Mouse (Mus musculus) MEL (cell line): Measurements from ENCODE around the gene Ei24. TPM values are rescaled to one million over a fixed set of nuclear protein-coding genes. Genes with fewer than 3 reads are reported as not detected.

Experiments
- DNase-seq: peaks from one replicate; pipeline ENCODE4 v3.0.0; 2011; ENCODE audit warnings: low read depth, low spot score
- H3K27ac ChIP-seq: 2 replicates; pipeline ENCODE4 v1.5.1; 2012; ENCODE audit warnings: low read depth, mild to moderate bottlenecking, control low read depth, low read length, moderate library complexity; ENCODE audit not compliant: control insufficient read depth
- H3K27me3 ChIP-seq, 2 experiments: fragments of 150-350 bp in 1 of 2; sonication (generic) in 1 of 2; 2 replicates each; pipeline ENCODE4 v1.6.1; 2012; ENCODE audit warnings: low read length in 2 of 2, mild to moderate bottlenecking in 2 of 2, improper control_type of control experiment in 1 of 2, moderate library complexity in 1 of 2; ENCODE audit not compliant: insufficient read depth in 2 of 2, control insufficient read depth in 1 of 2
- H3K36me3 ChIP-seq, 2 experiments: 2 replicates each; pipeline ENCODE4 v1.6.1; 2012 to 2014; ENCODE audit warnings: low read length in 2 of 2, improper control_type of control experiment in 1 of 2, inconsistent platforms in 1 of 2, mild to moderate bottlenecking in 1 of 2; ENCODE audit not compliant: insufficient read depth in 2 of 2, control insufficient read depth in 1 of 2
- H3K4me1 ChIP-seq, 2 experiments: fragments of 150-350 bp in 1 of 2; sonication (generic) in 1 of 2; 2 replicates each; pipeline ENCODE4 v1.6.1; 2012; ENCODE audit warnings: low read length in 2 of 2, improper control_type of control experiment in 1 of 2, mild to moderate bottlenecking in 1 of 2; ENCODE audit not compliant: insufficient read depth in 2 of 2, control insufficient read depth in 1 of 2
- H3K4me3 ChIP-seq, 2 experiments: fragments of 150-350 bp in 1 of 2; sonication (generic) in 1 of 2; 2 replicates each; pipeline ENCODE4 v1.5.1; 2012; ENCODE audit warnings: low read depth in 2 of 2, low read length in 2 of 2, mild to moderate bottlenecking in 2 of 2, moderate library complexity in 2 of 2, control low read depth in 1 of 2, improper control_type of control experiment in 1 of 2; ENCODE audit not compliant: control insufficient read depth in 1 of 2, insufficient read depth in 1 of 2
- H3K79me2 ChIP-seq: 2 replicates; pipeline ENCODE4 v1.6.1; 2012; ENCODE audit warnings: mild to moderate bottlenecking, low read length, moderate library complexity; ENCODE audit not compliant: control insufficient read depth, poor library complexity, insufficient read depth
- H3K9ac ChIP-seq: 2 replicates; pipeline ENCODE4 v1.6.1; 2012; ENCODE audit warnings: low read depth, mild to moderate bottlenecking, control low read depth, low read length, moderate library complexity; ENCODE audit not compliant: control insufficient read depth, poor library complexity, severe bottlenecking
- H3K9me3 ChIP-seq: fragments of 150-350 bp; sonication (generic); replicated peaks from 2 replicates; pipeline ENCODE4 v1.6.1; 2012; ENCODE audit warnings: mild to moderate bottlenecking, low read length, improper control_type of control experiment, moderate library complexity; ENCODE audit not compliant: insufficient read depth
- BHLHE40 ChIP-seq: IDR thresholded peaks from 2 replicates; pipeline ENCODE4 v1.6.1; 2012; ENCODE audit warnings: low read depth, mild to moderate bottlenecking, inconsistent platforms, low read length, improper control_type of control experiment, borderline replicate concordance
- CHD1 ChIP-seq: IDR thresholded peaks from 2 replicates; pipeline ENCODE4 v1.6.1; 2012; ENCODE audit warnings: low read depth, mild to moderate bottlenecking, inconsistent platforms, low read length, improper control_type of control experiment
- CHD2 ChIP-seq: IDR thresholded peaks from 2 replicates; pipeline ENCODE4 v1.6.1; 2011; ENCODE audit warnings: low read length, improper control_type of control experiment
- E2F4 ChIP-seq: IDR thresholded peaks from 2 replicates; pipeline ENCODE4 v1.6.1; 2011; ENCODE audit warnings: low read depth, low read length, improper control_type of control experiment, borderline replicate concordance
- GATA1 ChIP-seq: IDR thresholded peaks from 2 replicates; pipeline ENCODE4 v1.6.1; 2011; ENCODE audit warnings: low read depth, low read length, improper control_type of control experiment
- HCFC1 ChIP-seq: IDR thresholded peaks from 2 replicates; pipeline ENCODE4 v1.6.1; 2012; ENCODE audit warnings: low read depth, mild to moderate bottlenecking, inconsistent platforms, low read length, improper control_type of control experiment, moderate library complexity
- JUND ChIP-seq: IDR thresholded peaks from 2 replicates; pipeline ENCODE4 v1.6.1; 2011; ENCODE audit warnings: low read depth, mild to moderate bottlenecking, improper control_type of control experiment, low read length
- KAT2A ChIP-seq: conservative IDR thresholded peaks from 2 replicates; pipeline ENCODE4 v1.6.1; 2012; ENCODE audit warnings: low read depth, low read length, improper control_type of control experiment, inconsistent platforms
- MAZ ChIP-seq: IDR thresholded peaks from 2 replicates; pipeline ENCODE4 v1.6.1; 2012; ENCODE audit warnings: low read depth, mild to moderate bottlenecking, inconsistent platforms, low read length, improper control_type of control experiment
- MEF2A ChIP-seq: IDR thresholded peaks from 2 replicates; pipeline ENCODE4 v1.6.1; 2014; ENCODE audit warnings: low read depth, mild to moderate bottlenecking, inconsistent platforms, low read length, improper control_type of control experiment; ENCODE audit not compliant: poor library complexity, insufficient replicate concordance, severe bottlenecking; ENCODE audit errors: extremely low read depth
- MXI1 ChIP-seq: IDR thresholded peaks from 2 replicates; pipeline ENCODE4 v1.6.1; 2011; ENCODE audit warnings: mild to moderate bottlenecking, low read depth, low read length, improper control_type of control experiment
- MYB ChIP-seq: IDR thresholded peaks from 2 replicates; pipeline ENCODE4 v1.6.1; 2011; ENCODE audit warnings: mild to moderate bottlenecking, low read depth, low read length, improper control_type of control experiment
- NRF1 ChIP-seq: IDR thresholded peaks from 2 replicates; pipeline ENCODE4 v1.6.1; 2014; ENCODE audit warnings: low read depth, mild to moderate bottlenecking, inconsistent platforms, low read length, improper control_type of control experiment, moderate library complexity; ENCODE audit not compliant: poor library complexity, insufficient read depth, severe bottlenecking
- RAD21 ChIP-seq: IDR thresholded peaks from 2 replicates; pipeline ENCODE4 v1.6.1; 2011; ENCODE audit warnings: mild to moderate bottlenecking, low read depth, low read length, improper control_type of control experiment
- RCOR1 ChIP-seq: IDR thresholded peaks from 2 replicates; pipeline ENCODE4 v1.6.1; 2012; ENCODE audit warnings: low read depth, mild to moderate bottlenecking, inconsistent platforms, low read length, improper control_type of control experiment
- TCF12 ChIP-seq: IDR thresholded peaks from 2 replicates; pipeline ENCODE4 v1.6.1; 2014; ENCODE audit warnings: low read depth, mild to moderate bottlenecking, inconsistent platforms, low read length, improper control_type of control experiment, moderate library complexity
- UBTF ChIP-seq: IDR thresholded peaks from 2 replicates; pipeline ENCODE4 v1.6.1; 2012; ENCODE audit warnings: low read depth, mild to moderate bottlenecking, inconsistent platforms, low read length, improper control_type of control experiment, moderate library complexity, borderline replicate concordance; ENCODE audit not compliant: insufficient read depth
- USF1 ChIP-seq: IDR thresholded peaks from 2 replicates; pipeline ENCODE4 v1.6.1; 2014; ENCODE audit warnings: low read depth, mild to moderate bottlenecking, inconsistent platforms, low read length, improper control_type of control experiment, moderate library complexity
- USF2 ChIP-seq, 2 experiments: IDR thresholded peaks; 2 replicates each; pipeline ENCODE4 v1.6.1; 2011 to 2012; ENCODE audit warnings: improper control_type of control experiment in 2 of 2, low read length in 2 of 2, borderline replicate concordance in 1 of 2, inconsistent platforms in 1 of 2, low read depth in 1 of 2, mild to moderate bottlenecking in 1 of 2; ENCODE audit not compliant: insufficient read depth in 1 of 2
- ZKSCAN1 ChIP-seq: IDR thresholded peaks from 2 replicates; pipeline ENCODE4 v1.6.1; 2012; ENCODE audit warnings: low read depth, mild to moderate bottlenecking, inconsistent platforms, low read length, improper control_type of control experiment, moderate library complexity
- ZNF384 ChIP-seq: IDR thresholded peaks from 2 replicates; pipeline ENCODE4 v1.6.1; 2012; ENCODE audit warnings: low read depth, mild to moderate bottlenecking, inconsistent platforms, low read length, improper control_type of control experiment
- polyA plus RNA-seq, 2 experiments: library from polyadenylated mRNA; stranded (reverse) in 1 of 2; unstranded in 1 of 2; fragments of >175 nt in 1 of 2; fragments of >200 nt in 1 of 2; gene quantifications; 2 replicates each; pipeline versions ENCODE4 v1.2.1 to v1.2.4; 2012; ENCODE audit warnings: low replicate concordance in 2 of 2, low read depth in 1 of 2; ENCODE audit not compliant: insufficient read length in 2 of 2, insufficient read depth in 1 of 2, missing spikeins in 1 of 2
- total RNA-seq: library from RNA; depleted of rRNA; stranded (reverse); fragments of 300-350 nt; gene quantifications from 2 replicates; pipeline ENCODE4 v1.2.3, GENCODE M21; 2012

Gene Ei24
- total and polyA plus RNA-seq, 3 experiments = 35.0 to 59.7 TPM; not detected in 1

GRCm38 (mm10) chr9:36821644-36822000, 24.4 kb upstream of the Ei24 start, which contains the start of gene Fez1:
Fez1 (plus strand) TSS chr9:36821864.
- Histone ChIP-seq H3K27ac (no peak within 1 kb of the TSS), H3K4me3 (no peak within 1 kb of the TSS), H3K4me1 (no peaks in the 10 kb centered on the region)
- no peak for DNase-seq
- TF ChIP-seq NRF1 (no peak), TCF12 (no peak), MXI1 (no peak), CHD1 (no peak), E2F4 (no peak), RCOR1 (no peak), BHLHE40 (no peak), RAD21 (no peak), UBTF (no peak), HCFC1 (no peak), USF1 (no peak), CHD2 (no peak), ZNF384 (no peak), MAZ (no peak)
- TF ChIP-seq, all 39 proteins: peak for 0
- Histone ChIP-seq H3K36me3 (no peaks in the 10 kb centered on the region), H3K27me3 (peaks cover 0 to 5% of the 10 kb centered on the region in 2 experiments; a peak in 2 of 4 replicates), H3K9ac (no peak within 1 kb of the TSS), H3K79me2 (no peaks in the 10 kb centered on the region), H3K9me3 (no peaks in the 10 kb centered on the region)

GRCm38 (mm10) chr9:36820969-36821643, 23.9 kb upstream of the Ei24 start:
- Histone ChIP-seq H3K27ac (no peak overlapping the region), H3K36me3 (no peaks in the 10 kb centered on the region), H3K27me3 (peaks cover 0 to 5% of the 10 kb centered on the region in 2 experiments; a peak in 2 of 4 replicates), H3K4me1 (no peaks in the 10 kb centered on the region), H3K9ac (no peak overlapping the region), H3K79me2 (no peaks in the 10 kb centered on the region), H3K4me3 (no peak overlapping the region), H3K9me3 (no peaks in the 10 kb centered on the region)
- DNase-seq = no peak
- TF ChIP-seq ZNF384 = no peak
- no peak for TF ChIP-seq USF2 (IDR thresholded peaks at IDR 0.05; ENCODE audit: borderline replicate concordance in 1 of 2, insufficient read depth in 1 of 2, low read depth in 1 of 2, low read length in 2 of 2)
- no peak for TF ChIP-seq JUND
- TF ChIP-seq GATA1 = no peak
- TF ChIP-seq MEF2A = no peak
- TF ChIP-seq MYB = no peak
- TF ChIP-seq KAT2A = no peak
- TF ChIP-seq ZKSCAN1 = no peak
